In genomic region chr4:131694232-131694631, GRCm38 (mm10) we compare ENCODE assay signal across 9 mouse cellular contexts.
A peak's percentile ranks its signal among the peaks of the same experiment; 100 is the strongest.
DNase-seq lines count a peak whose midpoint lies in the region; ATAC-seq and TF ChIP-seq lines count a peak whose summit lies in the region.
"Had no signal": no experiment of that assay in that cellular context is flagged by ENCODE, and none has a peak within 500 bp of the region (broad histone marks: within the 10 kb centered on the region; RNA-seq: fewer than 3 reads in every experiment).

No protein-coding gene starts in this region.

- DNase-seq in kidney, adult 9 months = peak; percentile 7
- no peak for DNase-seq in kidney, adult 8-10 months
- peak; percentile 35 for DNase-seq in CD4-positive helper T cell, adult 2 months (ENCODE audit: low read depth, low spot score)
- peak; percentile 73 for DNase-seq in brain, embryonic 14.5 days (ENCODE audit: low read depth)
- DNase-seq in adrenal gland, postnatal 4 days (ENCODE audit: low spot score in 2 of 2) = no peak
- DNase-seq in left cerebral cortex, adult 11 months (ENCODE audit: low spot score) = no peak
- no peak for DNase-seq in heart, adult 11 months
- DNase-seq: heart, adult 18-20 months had no signal

- TF ChIP-seq CTCF in brain, embryonic 14.5 days (IDR thresholded peaks at IDR 0.05; ENCODE audit: borderline replicate concordance, extremely low read depth, insufficient read depth, insufficient read length) = peak; percentile 78; the same call in 1 of the 2 replicates

- ATAC-seq in megakaryocyte-erythroid progenitor cell, adult 5-6 weeks (replicated peaks; ENCODE audit: low FRiP score, low TSS enrichment, poor library complexity, severe bottlenecking) = peak; percentile 61; the same call in 1 of the 2 replicates

- TF ChIP-seq POLR2A in brain, embryonic 14.5 days (IDR thresholded peaks at IDR 0.05; ENCODE audit: borderline replicate concordance, extremely low read depth, insufficient read depth, insufficient read length, poor library complexity, severe bottlenecking) = no peak

Comparison
In these comparisons a context has a peak if more than half of its experiments do, and no peak if none do; other contexts are left out.
1. DNase-seq: peak in kidney, adult 9 months (single experiment), CD4-positive helper T cell, adult 2 months (single experiment) and brain, embryonic 14.5 days (single experiment); none in kidney, adult 8-10 months (0 of 2), adrenal gland, postnatal 4 days (0 of 2), left cerebral cortex, adult 11 months (single experiment) and heart, adult 11 months (single experiment).